Mouse (Mus musculus) thymus, postnatal 25 days (tissue): ENCODE data around the gene Fitm1.

Source experiments
- DNase-seq: peaks from one replicate; pipeline ENCODE4 v3.0.0; 2022

Gene Fitm1

DNA sequence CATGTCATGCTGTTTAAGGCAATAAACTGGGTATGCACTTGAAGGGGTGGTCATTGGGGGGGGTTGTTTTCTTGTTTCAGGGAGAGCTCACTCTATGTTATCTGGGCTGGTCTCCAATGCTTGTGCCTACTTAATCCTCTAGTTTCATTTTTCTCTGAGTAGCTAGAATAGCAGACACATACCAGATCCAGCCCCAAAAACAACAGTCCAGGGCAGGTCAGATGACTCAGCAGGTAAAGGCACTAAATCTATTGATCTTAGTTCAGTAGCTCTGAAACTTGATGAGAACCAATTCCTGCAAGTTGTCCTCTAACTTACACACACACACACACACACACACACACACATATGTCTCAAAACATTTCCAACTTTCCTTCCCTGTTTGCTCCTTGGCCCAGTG lies 3.7 kb upstream of the Fitm1 start:
- no peak for DNase-seq

DNA sequence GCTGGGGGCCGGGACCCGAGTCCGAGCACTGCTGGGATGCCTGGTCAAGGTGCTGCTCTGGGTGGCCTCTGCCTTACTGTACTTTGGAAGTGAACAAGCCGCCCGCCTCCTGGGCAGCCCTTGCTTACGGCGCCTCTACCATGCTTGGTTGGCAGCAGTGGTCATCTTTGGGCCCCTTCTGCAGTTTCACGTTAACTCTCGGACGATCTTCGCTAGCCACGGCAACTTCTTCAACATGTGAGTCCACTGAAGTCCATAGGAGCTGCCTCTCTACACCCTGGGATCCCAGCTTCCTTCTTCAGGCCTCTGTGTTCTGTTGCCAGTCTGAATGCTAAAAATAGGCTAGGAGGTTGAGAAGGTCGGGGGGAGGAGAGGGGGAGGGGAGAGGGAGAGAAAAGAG lies 294 bp downstream of the Fitm1 start:
- no peak for DNase-seq

GRCm38 (mm10) chr14:55576376-55576775 lies 959 bp downstream of the Fitm1 start:
- DNase-seq = no peak

GRCm38 (mm10) chr14:55577871-55578667 lies 2.7 kb downstream of the Fitm1 start, which contains the start of gene Psme1:
Gene Psme1 (plus strand): TSS chr14:55578123.
- DNase-seq = peak; percentile 87

DNA sequence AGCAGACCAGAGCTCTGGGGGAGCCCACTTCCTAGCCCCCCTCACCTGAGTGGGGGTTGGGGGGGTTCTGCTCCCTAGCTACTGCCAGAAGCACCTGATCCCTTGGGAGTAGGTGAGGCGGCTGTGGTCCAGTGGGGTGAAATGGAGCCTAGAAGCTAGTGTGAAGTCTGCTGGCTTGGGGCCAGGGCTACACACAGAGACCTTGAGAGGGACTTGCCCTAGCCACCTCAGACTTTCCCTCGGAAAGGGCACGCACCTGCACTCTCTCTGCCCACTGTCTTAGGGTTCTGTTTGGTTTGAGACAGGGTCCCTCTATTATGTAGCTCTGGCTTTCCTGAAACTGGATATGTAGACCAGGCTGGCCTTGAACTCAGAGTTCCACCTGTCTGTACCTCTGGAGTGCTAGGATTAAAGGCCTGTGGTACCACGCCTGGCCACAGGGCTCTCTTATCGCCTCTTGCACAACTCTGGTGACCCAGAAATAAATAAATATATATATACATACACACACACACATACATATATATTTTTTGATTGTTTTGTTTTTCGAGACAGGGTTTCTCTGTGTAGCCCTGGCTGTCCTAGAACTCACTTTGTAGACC lies 3.4 kb downstream of the Fitm1 start:
- no peak for DNase-seq

DNA sequence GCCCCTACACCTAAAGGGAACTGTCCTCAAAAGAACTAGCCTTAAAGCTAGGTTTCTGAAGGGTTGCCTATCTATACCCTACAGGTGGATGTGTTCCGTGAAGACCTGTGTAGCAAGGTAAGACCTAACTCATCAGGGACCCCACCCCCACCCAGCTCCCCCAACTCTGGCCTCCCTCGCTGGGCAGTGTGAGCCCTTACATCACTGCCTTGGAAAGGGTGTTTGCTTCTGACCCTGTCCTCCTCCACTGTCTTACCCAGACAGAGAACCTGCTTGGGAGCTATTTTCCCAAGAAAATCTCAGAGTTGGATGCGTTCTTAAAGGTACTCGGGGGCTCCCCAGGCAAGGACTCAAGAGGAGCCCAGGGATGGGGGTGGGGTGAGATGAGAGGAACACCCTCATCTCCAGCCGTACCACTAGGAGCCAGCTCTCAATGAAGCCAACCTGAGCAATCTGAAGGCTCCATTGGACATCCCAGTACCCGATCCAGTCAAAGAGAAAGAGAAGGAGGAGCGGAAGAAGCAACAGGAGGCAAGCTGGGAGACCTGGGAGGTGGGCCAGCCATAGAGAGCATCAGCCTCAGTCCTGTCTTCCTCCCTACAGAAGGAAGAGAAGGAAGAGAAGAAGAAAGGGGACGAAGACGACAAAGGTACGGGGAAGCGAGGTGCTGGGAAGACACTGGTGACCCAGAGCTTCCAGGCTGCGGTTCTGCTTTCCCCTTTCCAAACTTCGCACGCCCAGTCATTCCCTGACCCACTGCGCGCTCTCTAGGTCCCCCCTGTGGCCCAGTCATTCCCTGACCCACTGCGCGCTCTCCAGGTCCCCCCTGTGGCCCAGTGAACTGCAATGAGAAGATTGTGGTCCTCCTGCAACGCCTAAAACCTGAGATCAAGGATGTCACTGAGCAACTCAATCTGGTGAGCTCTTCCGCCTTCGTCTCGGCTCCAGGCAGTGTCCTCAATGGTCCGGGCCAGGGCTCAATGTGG lies 4.4 kb downstream of the Fitm1 start:
- DNase-seq = no peak

DNA sequence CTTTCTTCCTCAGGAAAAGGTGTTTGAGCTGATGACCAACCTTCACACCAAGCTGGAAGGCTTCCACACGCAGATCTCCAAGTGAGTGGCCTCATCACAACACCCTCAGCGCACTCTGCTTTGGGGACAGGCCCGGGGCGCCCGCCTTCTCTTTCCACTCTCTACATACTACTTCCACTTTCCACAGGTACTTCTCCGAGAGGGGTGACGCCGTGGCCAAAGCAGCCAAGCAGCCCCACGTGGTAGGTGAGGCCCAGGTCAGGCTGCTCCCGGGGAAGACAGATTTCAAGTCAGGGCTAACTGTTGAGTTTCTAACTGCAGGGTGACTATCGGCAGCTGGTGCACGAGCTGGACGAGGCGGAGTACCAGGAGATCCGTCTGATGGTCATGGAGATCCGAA lies 5.3 kb downstream of the Fitm1 start:
- no peak for DNase-seq

DNA sequence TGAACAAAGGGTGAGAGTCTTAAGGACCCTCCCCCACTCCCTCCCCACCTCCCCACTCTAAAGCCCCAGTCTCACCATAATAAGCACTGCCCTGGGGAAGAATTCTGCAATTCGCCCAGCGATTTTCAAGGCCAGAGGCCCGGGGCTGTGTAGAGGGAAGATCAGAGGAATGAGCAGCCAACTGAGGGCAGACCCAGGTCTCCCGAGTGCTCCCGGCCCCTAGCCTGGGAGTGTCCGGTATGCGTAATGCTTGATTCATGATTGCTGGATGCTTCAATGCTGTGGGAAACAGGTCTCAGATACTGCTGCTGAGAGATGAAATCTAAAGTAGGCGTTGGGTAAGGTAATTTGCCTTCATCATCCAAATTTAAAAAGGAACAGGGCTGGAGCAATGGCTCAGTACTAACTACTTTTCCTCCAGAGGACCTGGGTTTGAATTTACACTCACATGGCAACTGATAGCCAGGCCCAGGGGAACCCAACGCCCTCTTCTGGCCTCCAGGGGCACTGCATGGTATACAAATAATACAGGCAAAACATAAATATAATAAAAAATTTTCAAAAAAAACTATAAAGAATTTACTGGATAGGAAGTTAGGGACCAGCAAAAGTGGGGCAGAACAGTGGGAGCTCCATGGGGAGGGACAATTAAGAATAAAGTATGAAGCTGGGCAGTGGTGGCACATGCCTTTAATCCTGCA lies 6.7 kb downstream of the Fitm1 start:
- DNase-seq = no peak

DNA sequence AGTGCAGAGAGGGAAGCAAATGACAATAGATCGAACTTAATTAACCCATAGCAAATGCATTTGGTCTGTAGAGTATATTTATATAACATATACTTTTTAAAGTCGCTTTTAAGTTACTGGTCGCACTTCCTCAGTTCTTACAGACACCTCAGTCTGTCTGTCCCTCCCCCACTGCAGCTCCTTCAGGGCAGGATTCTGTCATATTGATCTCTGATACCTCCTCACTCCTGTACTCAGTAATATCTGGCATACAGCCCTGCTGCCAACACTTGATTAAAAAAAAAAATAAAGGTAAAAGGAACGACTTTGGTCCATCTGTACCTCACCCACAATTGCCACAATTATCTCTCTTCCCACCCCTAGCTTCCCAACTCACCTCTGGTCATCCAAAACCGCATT lies 8.9 kb downstream of the Fitm1 start:
- DNase-seq = no peak

- DNase-seq = peak; percentile 48
These were observed 9.5 kb downstream of the Fitm1 start, which contains the start of gene Emc9 for GRCm38 (mm10) chr14:55584702-55585565. Gene Emc9 (minus strand): TSS chr14:55585302.

DNA sequence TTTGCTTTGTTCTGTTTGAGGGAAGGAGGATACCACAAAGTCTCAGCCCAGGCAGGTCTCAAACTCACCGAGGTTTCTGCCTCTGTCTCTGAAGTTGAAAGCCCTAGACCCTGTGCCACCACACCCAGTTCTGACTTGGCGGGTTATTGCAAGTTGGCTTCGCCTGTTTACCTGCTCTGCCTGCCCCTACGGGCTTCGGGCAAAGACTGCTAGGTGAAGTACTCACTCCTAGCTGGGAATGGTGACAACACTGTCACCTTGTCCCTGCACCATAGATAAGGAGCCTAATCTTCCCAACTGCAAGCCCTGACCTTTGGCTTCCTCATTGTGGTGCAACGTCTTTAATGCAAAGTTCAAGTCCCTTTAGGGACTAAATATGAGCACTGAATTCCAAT lies 10.1 kb downstream of the Fitm1 start:
- peak; percentile 35 for DNase-seq

DNA sequence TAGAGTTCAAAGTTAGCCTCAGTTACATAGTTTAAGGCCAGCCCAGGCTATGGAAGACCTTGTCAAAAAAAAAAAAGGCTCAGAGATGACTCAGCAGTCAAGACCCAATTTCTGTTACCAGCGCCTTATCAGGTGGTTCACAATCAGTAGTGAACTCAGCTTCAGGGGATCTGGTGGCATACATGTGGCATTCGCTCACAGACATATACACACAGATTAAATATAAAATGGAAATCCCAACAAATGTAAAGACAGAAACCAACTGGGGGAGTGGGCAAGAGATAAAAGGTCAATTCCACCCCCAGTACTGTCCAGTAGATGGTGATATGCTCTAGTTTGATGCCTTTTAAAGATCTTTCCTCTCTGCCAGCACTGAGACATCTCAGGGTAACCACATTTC lies 10.7 kb downstream of the Fitm1 start:
- no peak for DNase-seq

GRCm38 (mm10) chr14:55589271-55589670 lies 13.9 kb downstream of the Fitm1 start:
- no peak for DNase-seq

DNA sequence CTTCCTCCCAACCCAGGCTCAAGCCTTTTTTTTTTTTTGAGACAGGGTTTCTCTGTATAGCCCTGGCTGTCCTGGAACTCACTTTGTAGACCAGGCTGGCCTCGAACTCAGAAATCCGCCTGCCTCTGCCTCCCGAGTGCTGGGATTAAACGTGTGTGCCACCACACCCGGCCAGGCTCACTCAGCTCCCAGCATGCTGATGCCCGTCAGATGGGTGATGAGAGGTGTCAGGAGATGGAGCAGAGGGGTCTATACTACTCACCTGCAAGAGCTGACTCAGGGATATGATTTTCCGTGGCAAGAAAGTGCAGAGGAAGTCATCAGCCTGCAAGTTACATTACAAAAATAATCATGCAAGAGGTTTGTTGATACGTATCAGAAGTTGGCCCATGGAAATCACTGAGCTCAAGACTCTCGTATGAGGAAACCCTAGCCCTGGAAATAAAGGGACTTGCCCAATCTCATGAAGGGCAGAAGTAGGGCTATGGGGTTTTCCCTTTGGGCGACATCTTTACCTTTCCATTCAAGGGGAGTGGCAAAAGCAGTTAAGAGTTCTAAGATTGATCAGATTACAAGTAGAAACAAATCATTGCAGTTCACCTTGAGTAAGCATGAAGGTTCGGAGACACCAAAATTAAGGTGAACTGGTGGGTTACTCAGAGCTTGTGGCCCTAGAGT lies 14.5 kb downstream of the Fitm1 start:
- no peak for DNase-seq

DNA sequence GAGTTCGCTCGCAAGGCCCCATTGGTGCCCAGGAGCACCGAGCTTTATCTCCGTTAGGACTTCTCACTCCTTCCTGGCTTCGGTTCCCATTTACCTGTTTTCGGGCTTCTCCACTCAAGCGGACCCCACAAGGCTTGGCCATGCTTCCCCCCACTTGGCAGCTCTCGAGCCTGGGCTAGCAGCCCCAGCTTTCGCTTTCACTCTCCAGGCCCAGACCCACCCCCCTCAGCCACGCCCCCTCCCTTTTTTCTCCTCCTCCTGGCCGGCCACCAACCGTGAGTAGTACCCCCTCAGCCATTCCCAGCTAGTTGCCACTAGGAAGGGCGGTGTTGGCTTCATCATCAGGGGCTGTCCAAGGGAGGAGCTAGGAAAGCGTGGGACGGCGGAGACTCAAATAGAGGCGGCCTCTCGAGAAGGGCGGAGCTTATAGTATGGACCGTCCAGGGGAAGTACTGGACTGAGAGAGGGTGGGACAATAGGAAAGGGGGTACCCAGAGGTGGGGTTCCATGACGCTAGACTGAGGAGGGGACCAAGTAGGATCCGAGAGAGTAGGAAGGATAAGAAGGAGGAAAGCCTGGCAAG lies 15.4 kb downstream of the Fitm1 start, which contains the start of gene Psme2:
Psme2 (minus strand) TSS at position 366 of the 583 bp plus-strand sequence.
- peak; percentile 73 for DNase-seq

DNA sequence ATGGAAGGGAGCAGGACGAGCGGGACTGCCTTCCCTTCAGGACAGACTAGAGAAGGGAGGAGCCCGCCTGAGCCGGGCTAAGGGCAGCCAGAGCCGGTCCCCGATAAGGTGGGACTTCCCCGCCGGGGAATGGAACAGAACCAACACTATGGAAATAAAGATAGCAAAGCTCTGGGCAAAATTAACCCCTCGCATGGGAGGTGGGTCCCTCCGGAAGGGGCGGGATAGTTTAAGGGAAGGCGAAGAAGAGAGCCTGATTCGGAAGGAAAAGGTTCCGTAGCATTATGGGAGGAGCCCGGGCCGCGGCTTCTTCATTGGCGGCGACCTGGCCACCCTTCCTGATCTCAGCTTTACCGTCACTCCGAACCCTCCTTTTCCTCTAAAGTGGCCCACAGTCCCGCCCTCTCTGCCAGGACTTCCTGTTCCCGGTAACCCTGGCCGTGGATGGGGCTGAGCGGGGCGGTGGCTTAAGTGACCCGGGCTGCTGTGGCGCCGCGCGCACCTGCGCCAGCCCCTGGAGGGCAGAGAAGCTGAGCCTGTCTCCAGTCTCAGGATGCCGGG lies 16.0 kb downstream of the Fitm1 start, which contains the start of gene Rnf31:
Rnf31 (plus strand) TSS at position 378 of the 561 bp plus-strand sequence.
- peak; percentile 87 for DNase-seq

DNA sequence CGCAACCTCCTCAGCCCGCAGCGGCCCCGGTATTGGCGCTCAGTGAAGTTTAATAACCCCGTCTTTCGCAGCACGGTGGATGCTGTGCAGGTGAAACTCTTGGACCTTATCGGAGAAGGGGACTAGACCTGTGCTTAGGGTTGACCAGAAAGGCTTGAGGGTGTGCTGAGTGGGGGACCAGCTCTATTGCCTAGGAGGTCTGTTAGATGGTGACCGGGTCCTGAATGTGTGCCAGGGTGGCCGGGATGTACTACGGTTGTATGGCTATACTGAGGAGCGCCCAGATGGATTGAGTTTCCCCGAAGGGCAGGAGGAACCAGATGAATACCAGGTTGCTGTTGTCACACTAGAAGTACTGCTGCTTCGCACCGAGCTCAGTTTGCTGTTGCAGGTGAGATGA lies 16.8 kb downstream of the Fitm1 start:
- no peak for DNase-seq

DNA sequence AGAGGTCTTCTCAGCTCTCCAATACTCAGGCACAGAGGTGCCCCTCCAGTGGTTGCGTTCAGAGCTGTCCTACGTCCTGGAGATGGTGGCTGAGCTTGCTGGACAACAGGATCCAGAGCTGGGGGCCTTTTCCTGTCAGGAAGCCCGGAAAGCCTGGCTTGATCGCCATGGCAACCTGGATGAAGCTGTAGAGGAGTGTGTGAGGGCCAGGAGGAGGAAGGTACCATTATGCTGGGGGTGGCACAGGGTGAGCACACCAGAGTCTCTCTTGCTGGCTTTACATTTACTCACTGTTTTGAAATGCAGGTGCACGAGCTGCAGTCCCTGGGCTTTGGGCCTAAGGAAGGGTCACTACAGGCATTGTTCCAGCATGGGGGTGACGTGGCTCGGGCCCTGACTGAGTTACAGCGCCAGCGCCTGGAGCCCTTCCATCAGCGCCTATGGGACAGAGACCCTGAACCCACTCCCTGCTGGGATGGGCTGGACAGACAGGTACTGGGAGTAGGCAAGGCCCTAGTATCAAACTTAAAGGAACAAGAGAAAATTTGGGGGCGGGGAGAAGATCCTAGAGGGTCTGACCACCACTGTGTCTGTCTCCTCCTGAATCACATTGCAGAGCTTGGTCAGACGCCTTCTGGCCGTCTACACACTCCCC lies 20.7 kb downstream of the Fitm1 start:
- DNase-seq = no peak
